Mouse (Mus musculus) erythroblast, embryonic 14.5 days (primary cell): Measurements from ENCODE around the gene Amer1.

ENCODE experiments used
- GATA1 ChIP-seq: IDR thresholded peaks from 2 replicates; pipeline ENCODE4 v1.6.1; 2012; ENCODE audit warnings: low read length, inconsistent platforms, mixed read lengths
- TAL1 ChIP-seq: IDR thresholded peaks from 3 replicates; pipeline ENCODE4 v1.6.1; 2012; ENCODE audit warnings: low read length, inconsistent platforms, mixed read lengths

DNA sequence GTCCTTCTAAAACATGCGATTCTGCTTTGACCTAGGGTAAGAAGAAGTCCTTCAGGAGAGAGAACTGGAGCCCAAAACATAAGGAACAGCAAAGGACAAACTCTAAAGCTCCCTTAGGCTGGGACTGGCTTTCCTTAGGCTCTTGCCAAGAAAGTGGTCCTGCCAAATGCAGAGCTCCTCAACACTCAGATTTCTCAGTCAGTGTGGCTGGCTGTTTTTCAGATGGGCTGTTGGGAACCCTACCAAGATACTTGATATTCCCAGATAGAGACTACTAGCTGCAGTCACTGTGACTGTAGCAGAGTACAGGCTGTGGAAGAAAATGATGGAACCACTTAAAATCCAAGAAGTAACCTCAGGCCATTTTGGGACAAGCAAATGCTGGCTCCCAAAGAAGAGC is 7.4 kb downstream of the Amer1 start:
- no peak for TF ChIP-seq GATA1
- TF ChIP-seq TAL1, result no peak
